Mouse (Mus musculus): ENCODE results near the gene Rnd2.
A peak's percentile ranks its signal among the peaks of the same experiment; 100 is the strongest.

- TF ChIP-seq CTCF (IDR thresholded peaks at IDR 0.05; ENCODE audit: extremely low read depth, insufficient read length, insufficient replicate concordance, low read depth, low read length): no peak
- TF ChIP-seq POLR2A (IDR thresholded peaks at IDR 0.05; ENCODE audit: low read depth, low read length): peak; percentile 97
Measured at GRCm38 (mm10) chr11:101448274-101448746, 16.5 kb upstream of the Rnd2 start, which contains the start of gene Ifi35.

Measured in small intestine, adult 2 months (tissue).